Mouse (Mus musculus) MEL-GATA-1-ER (cell line): ENCODE measurements around the gene Gli2.

ENCODE experiments used
- DNase-seq: peaks from one replicate; pipeline ENCODE4 v3.0.0-alpha.2; 2012; ENCODE audit warnings: low read depth; ENCODE audit errors: extremely low read depth

Gli2 gene

DNA sequence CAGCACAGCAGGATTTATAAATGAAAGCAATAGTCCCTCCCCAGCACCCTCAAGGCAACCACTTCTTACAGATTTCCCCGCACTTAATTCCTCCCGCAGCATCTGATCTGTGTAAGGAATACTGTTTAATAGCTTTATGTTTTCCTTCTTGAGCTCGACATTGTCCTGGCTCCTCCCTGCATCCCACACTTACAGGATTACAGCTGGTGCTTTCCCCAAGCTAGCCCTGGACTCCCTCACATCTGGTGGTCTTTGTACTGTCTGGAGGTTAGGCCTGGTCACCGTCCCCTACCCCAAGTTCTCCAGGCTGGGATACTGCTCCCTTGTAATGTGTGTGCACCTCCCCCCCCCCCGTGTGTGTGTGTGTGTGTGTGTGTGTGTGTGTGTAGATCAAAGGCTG, 101.1 kb downstream of the Gli2 start:
- DNase-seq, result no peak

DNA sequence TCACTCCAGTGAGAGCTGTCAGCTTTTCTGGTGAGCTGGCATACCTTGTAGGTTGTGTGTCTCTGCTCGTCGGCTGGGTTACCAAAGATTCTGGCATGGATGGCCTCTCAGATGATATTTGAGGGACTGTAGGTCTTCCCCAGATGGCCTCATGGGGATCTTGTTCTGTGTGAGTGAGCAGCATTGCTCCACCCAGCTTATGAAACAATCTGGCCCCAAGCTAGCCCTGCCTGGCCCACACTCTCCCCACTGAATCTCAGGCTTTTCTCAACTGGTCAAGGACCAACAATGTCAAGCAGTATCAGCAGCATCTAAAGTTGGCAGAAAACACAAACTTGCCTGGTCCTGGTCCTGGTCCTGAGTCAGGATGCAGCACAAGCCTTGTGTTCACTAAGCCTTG, 105.0 kb downstream of the Gli2 start:
- no peak for DNase-seq

DNA sequence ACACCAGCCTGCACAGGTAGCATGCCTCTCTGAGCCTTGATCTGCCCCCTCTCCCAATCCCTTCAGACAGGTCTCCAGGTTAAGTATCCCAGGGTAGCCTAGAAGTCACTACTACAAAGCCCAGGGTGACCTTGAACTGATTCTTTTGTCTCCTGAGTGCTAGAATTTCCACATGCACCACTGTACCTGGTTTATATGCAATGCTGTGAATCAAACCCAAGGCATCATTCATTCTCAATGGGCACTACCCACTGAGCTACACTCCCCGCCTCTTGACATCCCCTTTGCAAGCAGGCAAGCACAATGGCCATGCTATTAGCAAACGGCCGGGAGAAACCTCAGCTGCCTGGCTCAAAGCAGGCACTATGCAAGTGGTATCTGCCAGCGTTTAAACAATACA, 106.2 kb downstream of the Gli2 start:
- no peak for DNase-seq

DNA sequence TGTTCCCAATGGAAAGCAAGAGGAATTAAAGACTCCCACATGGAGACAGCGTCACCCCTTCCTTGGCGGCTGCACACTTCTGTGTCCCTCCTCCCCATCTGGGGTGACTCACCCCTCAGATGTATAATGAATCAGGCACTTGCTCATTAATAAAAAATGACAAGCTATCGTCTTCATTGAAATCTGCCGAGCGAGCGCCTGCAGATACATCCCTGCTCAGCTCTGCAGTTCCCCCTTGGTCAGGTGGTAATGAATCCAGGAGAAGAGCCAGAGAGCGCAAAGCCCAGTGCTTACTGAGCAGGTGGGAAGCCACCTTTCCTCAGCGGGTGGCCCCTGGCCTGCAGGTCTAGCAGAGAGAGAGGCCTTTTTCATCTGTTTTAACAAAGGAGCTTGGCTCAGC, 112.1 kb downstream of the Gli2 start:
- DNase-seq, result no peak

DNA sequence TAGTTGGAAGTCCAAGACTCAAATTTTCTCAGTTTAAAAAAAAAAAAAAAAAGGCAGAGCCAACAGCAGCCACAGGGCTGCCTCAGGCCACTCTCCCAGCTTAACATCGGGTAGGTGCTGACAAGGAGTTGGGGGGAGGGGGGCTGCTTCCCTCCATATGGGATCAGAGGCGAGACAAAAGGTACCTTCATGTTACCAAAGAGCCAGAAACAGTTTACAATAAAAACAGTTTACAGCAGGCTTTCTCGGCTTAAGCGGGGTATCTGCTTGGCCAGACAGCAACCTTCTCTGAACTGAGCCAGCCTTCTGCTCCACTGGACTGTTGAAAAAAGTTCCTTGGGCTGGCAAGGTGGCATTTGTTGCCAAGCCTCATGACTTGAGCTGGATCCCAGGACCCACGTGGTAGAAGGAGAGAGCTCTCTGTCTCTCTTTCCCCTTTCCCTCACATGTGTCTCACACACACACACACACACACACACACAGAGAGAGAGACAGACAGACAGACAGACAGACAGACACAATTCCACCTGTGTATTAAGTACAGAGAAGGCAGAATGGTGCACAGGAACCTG, 113.1 kb downstream of the Gli2 start:
- DNase-seq, result no peak

DNA sequence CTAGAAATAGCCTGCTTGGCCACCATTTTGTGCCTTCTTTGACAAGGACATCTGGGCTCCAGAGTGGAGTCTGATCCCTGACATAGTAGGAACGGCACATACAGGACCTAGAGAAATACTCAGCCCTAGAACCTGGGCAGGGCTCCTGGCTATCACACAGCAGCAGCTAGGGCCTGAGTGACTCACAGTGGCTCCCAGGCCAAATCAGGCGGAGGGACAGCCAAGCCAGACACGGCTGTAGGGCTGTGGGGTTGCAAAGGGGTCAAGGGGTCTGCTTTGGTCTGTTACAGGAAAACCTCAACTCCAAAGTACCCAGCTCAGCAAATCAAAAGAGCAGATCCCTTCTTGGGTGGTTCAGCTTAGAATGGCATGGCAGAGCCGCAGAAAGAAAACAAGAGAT, 115.2 kb downstream of the Gli2 start:
- no peak for DNase-seq

DNA sequence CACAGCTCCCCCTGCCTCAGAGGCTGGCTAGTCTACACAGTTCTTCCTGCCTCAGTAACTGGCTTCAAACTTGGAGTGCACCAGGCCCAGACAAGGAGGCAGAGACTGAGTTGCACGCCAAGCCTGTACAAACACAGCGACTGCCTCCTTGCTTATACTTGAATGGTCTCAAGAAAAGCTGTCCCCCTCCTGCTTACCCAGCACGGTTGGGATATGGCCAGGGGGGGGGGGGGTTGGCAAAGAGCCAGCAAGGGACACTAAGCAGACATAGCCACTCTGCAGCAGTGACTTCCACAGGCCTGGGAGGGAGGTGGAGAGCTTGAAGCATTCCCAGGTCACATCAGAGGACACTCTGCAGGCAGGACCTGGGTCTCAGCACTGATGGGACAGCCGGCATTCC, 117.3 kb downstream of the Gli2 start:
- DNase-seq, result no peak

DNA sequence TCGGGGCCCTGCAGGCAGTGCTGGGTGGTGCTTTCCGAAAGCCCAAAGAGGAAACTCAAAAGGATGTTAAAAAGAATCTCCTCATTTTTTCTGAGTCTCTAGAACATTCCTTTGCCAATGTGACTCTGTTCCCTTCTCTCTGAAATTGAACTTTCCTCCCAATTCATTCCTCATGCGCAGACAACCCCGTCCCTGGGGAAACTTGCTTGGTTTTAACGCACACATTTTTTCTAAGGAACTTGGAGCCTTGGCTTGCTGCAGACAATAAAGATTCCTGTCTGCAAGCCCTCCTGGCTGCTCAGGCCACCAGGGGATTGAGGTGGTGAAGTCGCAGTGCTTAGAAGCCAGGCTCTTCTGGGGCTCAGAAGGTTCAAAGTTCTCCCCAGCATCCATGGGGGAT, 117.9 kb downstream of the Gli2 start:
- DNase-seq, result no peak

DNA sequence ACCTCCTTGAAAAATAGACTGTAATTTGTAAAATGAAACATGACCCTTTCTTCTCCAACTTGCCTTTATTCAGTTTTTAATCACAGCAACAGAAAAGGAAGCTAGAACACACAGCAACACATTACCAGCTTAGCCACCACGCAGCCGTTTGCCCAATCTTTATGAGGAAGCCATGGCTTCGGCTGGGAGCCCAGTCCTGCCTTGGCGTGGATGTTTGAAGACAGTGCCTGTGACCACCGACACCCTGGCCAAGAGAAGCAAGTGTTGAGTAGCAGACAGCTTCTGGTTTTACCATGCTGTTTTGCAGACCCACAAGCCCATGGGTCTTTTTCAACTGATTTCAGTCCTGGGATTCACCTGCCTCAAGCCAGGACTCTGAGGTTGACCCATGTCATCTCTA, 121.3 kb downstream of the Gli2 start:
- no peak for DNase-seq

DNA sequence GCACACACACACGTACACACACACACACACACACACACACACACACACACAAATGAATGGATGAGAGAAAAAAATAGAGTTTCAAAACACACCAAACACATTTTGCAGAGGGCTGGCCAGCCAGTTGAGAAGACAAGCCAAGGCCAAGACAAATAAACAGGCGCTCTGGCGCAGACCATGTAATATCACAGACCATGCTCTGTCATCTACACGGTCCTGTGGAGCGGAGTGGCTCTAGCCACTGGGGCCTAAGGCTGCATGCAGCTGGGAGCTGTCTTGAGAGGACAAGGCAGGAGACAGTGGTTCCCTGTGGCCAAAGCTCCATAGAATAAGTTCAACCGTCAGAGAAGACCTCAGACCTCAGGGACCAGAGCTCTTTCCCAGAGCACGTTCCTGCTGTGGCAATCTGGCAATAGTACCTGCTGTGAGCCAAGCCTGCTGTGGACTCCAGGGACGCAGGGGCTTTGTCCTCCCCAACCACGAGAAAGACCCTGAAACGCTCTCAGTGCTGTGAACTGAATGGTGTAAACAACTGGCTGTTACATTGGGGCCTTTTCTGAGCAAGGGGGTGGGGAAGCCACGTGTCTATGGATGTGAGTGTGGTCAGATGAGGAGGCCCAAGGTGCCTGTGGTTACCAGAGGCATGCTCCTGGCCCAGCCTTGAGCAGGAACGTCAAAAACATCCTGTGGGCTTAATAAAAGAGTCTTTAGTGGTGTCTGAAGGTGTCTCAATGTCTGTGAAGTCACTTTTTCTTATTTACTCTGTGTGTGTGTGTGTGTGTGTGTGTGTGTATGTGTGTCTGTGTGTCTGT, 125.7 kb downstream of the Gli2 start:
- DNase-seq, result no peak

DNA sequence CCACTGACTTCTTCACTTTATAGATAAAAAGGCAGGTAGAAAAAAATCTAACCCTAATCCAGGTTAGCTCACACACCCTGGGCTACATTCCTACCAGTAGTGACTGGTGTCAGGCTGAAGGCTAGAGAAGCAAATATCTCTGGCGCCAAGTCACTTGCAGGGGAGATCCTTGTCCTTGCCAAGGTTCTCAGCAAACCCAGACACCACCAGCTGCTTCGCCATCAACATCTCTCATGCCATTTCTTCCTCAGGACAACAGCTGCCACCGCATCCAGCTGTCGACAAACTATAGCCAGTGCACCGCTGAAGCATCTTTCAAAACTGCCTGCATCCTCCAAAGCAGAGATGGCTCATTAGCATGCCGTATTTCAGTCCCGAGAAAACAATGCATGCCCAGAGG, 126.9 kb downstream of the Gli2 start:
- DNase-seq, result no peak

DNA sequence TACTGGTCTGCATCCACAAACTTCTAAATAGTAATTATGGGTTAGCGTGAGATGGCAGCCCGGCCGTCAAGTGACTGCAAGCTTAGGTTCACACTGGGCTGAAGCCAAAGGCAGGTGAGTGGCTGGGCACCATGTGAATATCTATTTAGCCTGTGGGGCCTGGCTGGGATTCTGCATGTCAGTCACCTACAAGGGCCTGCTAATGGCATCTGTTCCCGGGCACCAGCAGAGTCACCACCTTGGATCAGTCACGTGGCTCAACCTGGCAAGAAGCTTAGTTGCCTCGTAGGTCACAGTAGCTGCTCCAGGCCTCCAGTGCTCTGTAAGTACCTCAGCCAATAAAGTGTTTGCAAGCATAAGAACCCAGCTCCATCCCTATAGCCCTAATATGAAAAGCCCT, 131.2 kb downstream of the Gli2 start:
- DNase-seq, result no peak

DNA sequence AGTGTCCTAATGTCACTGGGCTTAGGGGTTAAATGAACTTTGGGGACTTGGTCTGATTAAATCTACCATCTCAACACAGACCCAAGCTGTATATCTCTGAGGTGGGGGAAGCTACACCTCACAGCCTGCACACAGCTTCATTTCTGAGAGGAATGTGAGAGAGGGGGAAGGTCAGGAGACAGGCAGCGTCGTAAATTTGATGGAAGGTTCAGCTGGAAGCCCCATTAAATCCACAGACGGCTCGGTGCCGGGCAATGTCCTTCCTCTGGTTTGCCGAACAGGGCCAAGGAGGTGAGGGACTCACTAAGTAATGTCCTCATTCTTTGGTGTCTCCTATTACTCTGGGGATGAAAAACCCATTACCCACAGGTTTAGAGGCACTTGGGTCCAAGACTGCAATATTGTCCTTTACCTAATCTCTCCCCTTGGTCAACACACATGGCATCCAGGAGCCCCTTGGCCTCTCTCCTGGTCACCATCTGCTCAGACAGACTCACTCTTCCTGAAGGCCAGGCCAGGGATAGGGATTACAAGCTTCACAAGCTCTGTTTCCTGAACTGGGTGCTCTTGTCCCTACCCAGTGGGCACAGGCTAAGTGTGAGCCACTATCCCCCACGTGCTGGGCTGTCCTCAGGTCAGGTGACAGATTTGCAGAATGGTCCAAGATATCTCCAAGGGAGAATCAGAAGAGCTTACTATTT, 135.7 kb downstream of the Gli2 start:
- DNase-seq, result no peak

DNA sequence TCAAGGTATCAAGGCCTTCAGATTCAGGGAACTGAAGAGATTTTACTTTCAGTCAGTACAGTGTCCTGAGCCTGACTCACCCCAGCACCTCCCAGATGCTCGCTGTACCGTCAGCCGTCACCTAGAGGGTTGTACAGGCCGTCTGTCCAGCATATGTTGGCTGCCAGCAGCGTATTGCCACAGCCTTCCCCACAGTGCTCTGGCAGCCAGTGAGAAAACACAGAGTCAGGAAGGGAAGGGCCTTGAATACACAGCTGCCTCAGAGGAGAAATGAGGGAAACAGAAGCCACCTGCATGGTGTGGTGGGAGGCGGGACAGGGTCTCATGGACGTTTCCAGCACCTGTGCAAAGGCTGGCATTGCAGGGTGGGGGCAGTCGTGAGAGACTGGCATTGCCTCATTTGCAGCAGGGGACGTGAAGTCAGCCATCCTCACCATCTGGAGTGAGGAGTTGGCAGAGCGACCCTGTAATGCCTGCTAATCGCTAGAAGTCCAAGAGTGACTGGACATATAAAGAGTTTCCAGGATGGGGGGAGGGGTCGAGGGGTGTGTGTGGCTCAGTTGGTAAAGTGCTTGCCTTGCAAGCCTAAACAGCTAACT, 136.8 kb downstream of the Gli2 start:
- DNase-seq, result no peak

DNA sequence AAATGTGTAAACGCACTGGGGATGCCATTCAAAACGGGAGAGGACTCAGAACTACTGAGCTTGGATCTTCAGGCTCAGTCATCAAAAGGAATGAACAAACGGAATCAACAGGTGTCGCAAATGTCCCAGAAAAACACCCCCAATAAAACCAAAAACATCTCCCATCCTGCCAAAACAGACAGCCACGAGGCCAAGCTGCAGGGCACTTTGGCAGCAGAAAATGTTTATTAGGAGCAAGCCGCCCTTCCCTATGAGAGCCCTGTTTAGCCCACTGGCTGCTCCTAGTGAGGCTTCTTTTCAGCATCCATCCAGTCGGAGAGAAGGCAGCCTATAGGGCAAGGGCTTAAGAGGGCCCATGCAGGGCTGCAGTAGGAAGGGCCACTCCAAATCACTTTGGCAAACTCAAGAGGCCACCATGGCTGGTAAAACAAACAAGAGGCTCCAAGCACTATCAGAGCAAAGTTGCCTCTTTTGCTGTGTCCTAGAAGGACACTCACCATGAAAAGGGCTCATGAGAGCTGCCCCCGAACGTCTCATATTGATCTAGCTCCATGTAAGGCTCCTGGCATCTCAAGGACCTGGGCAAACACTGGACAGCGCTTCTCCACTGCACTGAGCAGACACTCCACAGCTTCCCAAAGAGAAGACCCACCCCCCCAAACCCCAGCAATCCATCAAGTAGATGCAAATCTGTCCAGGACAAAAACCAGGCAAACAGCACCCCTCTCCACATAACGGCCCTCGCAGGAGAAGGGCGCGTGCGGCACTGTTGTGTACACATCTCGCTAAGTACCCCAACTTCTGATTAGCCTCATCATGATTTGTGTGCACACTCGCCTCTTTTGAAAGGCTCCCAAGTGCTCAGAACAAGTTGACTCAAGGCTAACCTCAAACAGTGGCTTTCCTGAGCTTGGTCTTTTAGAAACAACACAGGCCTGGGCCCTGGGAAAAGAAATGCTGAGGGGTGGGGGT, 139.7 kb downstream of the Gli2 start:
- DNase-seq, result no peak

DNA sequence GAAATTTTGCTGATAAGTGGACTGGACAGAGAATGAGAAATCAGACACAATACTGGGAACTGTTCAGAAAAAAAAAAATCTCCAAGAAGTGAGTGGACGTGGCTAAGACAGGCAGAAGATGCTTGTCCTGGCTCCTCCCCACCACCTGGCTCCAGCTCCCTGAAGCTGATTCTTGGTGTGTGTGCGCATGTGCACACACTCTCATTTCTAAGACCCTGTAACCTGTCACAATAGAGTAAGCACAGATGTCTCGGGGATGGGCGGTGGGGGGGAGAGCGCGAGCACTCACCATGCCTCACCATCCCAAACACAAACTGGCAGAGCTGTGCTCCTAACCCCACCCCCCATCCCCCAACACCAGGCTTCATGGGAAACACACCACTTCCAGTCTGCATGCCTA, 140.5 kb downstream of the Gli2 start:
- no peak for DNase-seq

DNA sequence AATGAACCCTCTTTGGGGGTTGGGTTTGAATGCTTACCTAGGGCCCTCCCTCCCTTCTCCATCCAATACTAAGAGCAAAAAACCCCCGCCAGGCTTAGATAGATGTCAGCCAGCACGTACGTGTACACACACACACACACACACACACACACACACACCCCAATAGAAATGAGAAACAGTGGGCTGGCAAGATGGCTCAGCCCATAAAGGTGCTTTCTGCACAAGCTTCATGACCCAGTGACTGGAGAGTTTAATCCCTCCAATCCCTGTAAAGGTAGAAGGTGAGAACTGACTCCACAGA, 142.0 kb downstream of the Gli2 start:
- no peak for DNase-seq

DNA sequence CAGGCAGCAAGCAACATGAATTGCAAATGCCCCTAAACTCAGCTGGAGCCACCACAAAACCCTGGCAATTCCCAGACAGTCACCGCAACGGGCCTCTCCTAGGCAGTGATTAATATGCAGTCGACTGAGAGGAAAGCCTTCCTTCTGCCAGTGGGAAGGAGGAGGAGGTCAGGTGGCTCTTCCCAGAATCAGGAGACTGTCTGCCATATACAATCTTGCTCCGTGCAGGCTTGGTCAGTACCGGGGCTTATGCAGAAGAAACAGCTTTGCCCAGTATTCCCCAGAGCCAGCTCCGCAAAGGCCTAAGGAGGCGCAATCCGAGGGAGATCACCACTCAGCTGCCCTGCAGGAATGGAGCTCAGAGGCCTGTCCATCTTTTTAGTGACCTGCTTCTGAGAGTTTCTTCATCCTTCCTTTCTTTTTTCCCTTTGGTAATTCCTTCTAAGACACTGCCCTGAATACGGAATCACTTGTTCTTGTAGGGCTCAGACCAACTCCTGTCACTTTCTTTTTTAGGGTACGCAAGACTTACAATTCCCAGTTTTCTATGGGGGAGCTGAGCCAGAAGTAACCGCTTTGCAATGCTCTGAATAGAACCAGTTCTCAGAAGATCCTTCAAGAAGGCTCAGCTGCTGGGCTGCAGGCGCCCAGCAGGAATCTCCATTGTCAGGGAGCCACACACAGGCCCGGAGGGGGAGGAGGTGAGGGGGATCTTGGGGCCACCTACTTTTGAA, 142.6 kb downstream of the Gli2 start:
- no peak for DNase-seq

DNA sequence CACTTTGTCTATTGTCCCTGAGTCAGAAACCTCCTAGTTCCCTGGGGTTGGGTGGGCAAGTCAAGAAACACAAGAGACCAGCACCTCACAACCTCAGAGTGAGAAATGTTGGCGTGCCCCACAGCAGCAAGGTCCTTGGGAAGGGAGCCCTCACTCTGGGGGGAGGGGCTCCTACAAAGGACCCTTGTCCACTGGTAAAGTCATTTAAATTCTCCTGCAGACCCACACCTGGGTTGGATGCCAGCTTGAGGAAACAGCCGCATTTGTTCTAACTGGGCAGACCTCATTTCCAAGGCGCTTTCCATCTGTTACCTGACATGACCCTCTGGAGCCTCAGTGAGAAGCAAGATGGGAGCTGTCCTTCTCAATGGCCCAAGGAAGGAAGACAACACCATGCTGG, 144.4 kb downstream of the Gli2 start:
- no peak for DNase-seq

DNA sequence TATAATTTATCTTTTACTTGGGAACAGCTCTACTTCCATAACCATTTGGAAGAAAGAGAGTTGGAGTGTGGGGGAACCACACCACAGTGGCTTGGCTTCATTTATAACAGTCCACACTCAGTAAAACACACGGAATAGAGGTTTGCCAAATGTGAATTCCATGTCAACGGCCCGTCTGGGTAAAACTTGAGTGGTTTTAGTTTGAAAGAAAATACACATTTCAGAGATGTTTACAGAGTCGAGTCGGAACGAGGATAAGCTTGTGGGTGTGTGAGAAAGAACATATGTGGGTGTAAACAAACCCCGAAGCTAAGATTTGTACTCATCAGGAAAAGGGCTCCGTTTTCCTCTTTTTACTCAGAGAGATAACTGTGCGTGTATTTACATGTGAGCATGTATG, 145.8 kb downstream of the Gli2 start:
- no peak for DNase-seq

DNA sequence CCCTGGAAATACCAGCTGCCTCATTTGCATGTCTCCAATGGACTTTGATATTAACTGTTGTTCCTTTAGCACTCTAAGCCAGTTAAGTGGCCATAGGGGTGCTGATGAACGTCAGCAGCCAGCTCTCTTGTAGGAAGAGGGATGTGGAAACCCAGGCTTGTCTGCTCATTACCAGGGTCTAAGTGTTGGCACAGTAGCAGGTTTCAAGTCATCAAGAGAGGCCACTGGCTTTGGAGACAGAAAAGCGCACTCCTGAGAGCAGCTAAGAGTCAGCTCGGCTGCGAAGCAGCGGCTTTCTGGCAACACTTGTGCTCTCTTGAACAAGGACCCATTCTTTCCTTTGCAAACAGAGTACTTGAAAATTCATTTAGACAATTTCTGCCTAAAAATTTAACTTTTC, 148.1 kb downstream of the Gli2 start:
- no peak for DNase-seq
